Mouse (Mus musculus): ENCODE results near the gene Flt3.

Flt3 gene

GRCm38 (mm10) chr5:147399843-147400504, at the start of gene Flt3:
Flt3 (minus strand) TSS chr5:147400489.
- peak; percentile 51 to 63 for DNase-seq (ENCODE audit: low spot score in 2 of 2)

GRCm38 (mm10) chr5:147448933-147449332, 48.6 kb upstream of the Flt3 start:
- peak in 1 of 2 experiments; percentile 14 for DNase-seq (ENCODE audit: low spot score in 2 of 2)

GRCm38 (mm10) chr5:147448526-147448925, 48.2 kb upstream of the Flt3 start:
- DNase-seq (ENCODE audit: low spot score in 2 of 2) = peak in 1 of 2 experiments; percentile 22

DNA sequence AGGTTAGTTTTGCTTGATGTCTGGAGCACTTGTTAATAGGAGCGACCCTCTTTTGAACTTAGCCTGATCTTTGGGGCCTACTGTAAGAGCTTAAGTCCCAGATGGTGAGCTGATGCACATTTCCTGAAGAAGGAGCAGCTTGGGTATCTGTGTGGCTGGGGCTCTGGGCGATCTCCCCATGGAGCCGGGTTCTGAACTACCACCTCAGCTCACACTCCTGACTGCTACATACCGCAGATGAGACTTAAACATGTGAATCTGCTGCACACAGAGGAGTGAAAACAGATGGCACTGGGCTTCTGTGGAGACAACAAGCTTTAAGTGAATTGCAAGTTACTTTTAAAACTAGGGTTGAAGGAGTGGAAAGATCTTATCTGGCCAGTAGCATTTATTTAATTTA, 45.0 kb upstream of the Flt3 start:
- no peak for DNase-seq (ENCODE audit: low spot score in 2 of 2)

DNA sequence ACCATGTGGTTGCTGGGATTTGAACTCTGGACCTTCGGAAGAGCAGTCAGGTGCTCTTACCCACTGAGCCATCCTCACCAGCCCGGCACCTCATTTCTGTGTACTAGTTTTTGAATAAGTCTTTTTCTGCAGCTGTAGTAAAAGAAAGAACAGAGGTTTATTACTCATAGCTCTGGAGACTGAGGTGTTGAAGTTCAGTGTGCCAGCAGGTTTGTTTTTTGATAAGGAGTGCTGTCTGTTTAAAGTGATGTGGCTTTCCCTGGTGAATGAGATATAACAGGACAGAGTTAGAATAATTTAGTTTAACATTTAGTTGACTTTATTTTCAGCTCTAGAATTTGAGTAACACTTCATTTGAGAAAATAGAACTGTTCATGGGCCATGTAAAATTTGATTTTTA, 44.5 kb upstream of the Flt3 start:
- no peak for DNase-seq (ENCODE audit: low spot score in 2 of 2)

DNA sequence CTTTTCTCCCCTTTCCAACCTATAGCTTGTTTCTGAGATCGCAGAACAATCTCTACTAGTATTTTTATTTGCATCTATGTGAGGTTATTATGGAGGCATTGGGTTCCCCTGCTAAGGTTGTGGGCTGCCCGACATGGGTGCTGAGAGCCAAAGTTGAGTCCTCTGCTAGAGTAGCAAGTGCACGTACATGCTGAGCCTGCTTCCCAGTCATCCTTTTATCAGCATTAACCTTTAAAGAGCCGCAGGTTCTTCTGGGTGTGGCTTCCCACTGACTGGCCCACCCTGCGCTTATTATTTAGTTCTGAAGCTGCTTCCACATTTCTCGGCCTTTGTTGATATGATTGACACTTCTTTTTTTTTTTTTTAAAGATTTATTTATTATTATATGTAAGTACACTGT, 44.0 kb upstream of the Flt3 start:
- no peak for DNase-seq (ENCODE audit: low spot score in 2 of 2)

- DNase-seq (ENCODE audit: low spot score in 2 of 2) = no peak
These were observed 42.5 kb upstream of the Flt3 start for GRCm38 (mm10) chr5:147442741-147443140.

- DNase-seq (ENCODE audit: low spot score in 2 of 2) = no peak
These were observed 41.7 kb upstream of the Flt3 start for GRCm38 (mm10) chr5:147441979-147442378.

- DNase-seq (ENCODE audit: low spot score in 2 of 2) = no peak
These were observed 40.8 kb upstream of the Flt3 start for GRCm38 (mm10) chr5:147440996-147441507.

- no peak for DNase-seq (ENCODE audit: low spot score in 2 of 2)
These were observed 36.2 kb upstream of the Flt3 start for GRCm38 (mm10) chr5:147436491-147436890.

- DNase-seq (ENCODE audit: low spot score in 2 of 2) = no peak
These were observed 35.5 kb upstream of the Flt3 start for GRCm38 (mm10) chr5:147435751-147436150.

- DNase-seq (ENCODE audit: low spot score in 2 of 2) = peak in 1 of 2 experiments; percentile 11
These were observed 34.9 kb upstream of the Flt3 start for GRCm38 (mm10) chr5:147435224-147435623.

- no peak for DNase-seq (ENCODE audit: low spot score in 2 of 2)
These were observed 32.6 kb upstream of the Flt3 start for GRCm38 (mm10) chr5:147432927-147433326.

GRCm38 (mm10) chr5:147430936-147431839, 30.9 kb upstream of the Flt3 start:
- DNase-seq (ENCODE audit: low spot score in 2 of 2) = peak; percentile 74 to 83

- peak; percentile 30 to 36 for DNase-seq (ENCODE audit: low spot score in 2 of 2)
These were observed 30.2 kb upstream of the Flt3 start for GRCm38 (mm10) chr5:147430361-147430935.

GRCm38 (mm10) chr5:147429535-147430305, 29.4 kb upstream of the Flt3 start, which contains the start of gene Pan3:
Pan3 (plus strand) TSS chr5:147430161.
- peak; percentile 93 to 97 for DNase-seq (ENCODE audit: low spot score in 2 of 2)

DNA sequence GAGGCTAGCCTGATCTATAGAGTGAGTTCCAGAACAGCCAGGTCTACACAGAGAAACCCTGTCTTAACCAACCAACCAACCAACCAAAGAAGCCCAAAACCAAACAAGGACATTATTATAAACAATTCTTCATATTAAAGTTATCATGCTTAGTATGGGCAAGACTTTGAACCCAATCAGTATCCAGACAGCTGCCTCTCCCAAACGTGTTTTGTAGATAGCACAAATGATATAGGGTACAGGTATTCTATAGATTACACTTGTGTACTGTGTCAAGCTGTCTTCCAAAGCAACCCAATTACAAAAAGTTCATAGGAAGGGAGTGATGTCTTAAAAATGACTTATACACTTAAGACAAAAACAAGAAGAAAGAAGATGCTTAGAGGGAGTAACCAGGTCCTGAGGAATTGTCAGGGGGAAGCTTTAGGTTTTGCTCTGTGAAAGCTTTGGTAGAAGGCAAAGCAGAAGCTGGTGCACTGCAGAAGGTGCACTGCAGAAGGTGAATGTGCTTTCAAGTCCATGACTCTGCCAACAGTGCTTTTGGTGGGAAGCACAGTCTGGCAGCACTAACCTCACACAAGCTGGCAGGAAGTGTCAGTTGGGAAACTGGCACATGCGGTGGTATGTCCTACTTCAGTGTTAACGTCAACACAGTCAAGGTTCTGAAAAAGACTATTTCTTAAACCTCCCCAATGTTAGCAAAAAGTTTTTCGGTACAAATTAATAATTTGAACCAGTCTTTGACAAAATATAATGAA, 25.9 kb upstream of the Flt3 start:
- DNase-seq (ENCODE audit: low spot score in 2 of 2) = no peak

GRCm38 (mm10) chr5:147423612-147424011, 23.3 kb upstream of the Flt3 start:
- no peak for DNase-seq (ENCODE audit: low spot score in 2 of 2)

- peak; percentile 49 to 55 for DNase-seq (ENCODE audit: low spot score in 2 of 2)
These were observed 18.3 kb upstream of the Flt3 start for GRCm38 (mm10) chr5:147418394-147419121.

DNA sequence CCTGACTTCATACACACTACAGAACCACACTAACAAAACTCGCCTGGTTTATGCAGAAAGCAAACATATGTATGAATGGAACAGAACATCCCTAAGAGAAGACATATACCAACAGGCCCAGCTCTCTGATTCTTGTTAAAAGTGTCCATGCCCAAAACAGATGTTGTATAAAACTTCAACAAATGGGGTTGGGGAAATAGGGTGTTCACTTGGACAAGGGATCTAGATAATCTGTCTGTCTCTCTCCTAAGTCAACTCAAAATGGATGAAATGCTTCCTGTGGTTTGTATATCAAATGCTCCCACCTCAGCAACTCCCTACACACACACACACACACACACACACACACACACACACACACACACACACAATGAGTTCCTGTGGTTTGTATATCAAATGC, 17.7 kb upstream of the Flt3 start:
- DNase-seq (ENCODE audit: low spot score in 2 of 2) = no peak
